Mouse (Mus musculus): Measurements from ENCODE around the gene Hopx. TPM values are rescaled to one million over a fixed set of nuclear protein-coding genes. Genes with fewer than 3 reads are reported as not detected.

The Hopx gene
- polyA plus RNA-seq, 2 experiments = 1.9 to 12.2 TPM

- no peak for TF ChIP-seq POLR2A (IDR thresholded peaks at IDR 0.05; ENCODE audit: borderline replicate concordance, extremely low read depth, insufficient read depth, insufficient read length)
- Histone ChIP-seq H3K4me2 (replicated peaks; ENCODE audit: low read depth, low read length, severe bottlenecking) (no peak overlapping the region), H3K36me3 (ENCODE audit: control insufficient read depth, insufficient read depth, low read length) (no peaks in the 10 kb centered on the region), H3K9me3 (ENCODE audit: control insufficient read depth, low read length) (no peaks in the 10 kb centered on the region), H3K4me1 (ENCODE audit: control insufficient read depth, insufficient read depth, low read length) (no peaks in the 10 kb centered on the region), H3K4me3 (replicated peaks; ENCODE audit: low read length) (no peak overlapping the region), H3K27me3 (ENCODE audit: control insufficient read depth, insufficient read depth, low read length) (no peaks in the 10 kb centered on the region), H3K9ac (ENCODE audit: low read depth, low read length, severe bottlenecking) (no peak overlapping the region), H3K27ac (replicated peaks; ENCODE audit: low read depth, low read length) (no peak overlapping the region)
- DNase-seq (ENCODE audit: low spot score) (no peak), ATAC-seq (ENCODE audit: low FRiP score, low read depth) (no peak)
- 76% methylated on average over 4 of the region's 4 CpGs for WGBS
Measured at GRCm38 (mm10) chr5:77146459-77147170, 31.7 kb upstream of the Hopx start.

DNA sequence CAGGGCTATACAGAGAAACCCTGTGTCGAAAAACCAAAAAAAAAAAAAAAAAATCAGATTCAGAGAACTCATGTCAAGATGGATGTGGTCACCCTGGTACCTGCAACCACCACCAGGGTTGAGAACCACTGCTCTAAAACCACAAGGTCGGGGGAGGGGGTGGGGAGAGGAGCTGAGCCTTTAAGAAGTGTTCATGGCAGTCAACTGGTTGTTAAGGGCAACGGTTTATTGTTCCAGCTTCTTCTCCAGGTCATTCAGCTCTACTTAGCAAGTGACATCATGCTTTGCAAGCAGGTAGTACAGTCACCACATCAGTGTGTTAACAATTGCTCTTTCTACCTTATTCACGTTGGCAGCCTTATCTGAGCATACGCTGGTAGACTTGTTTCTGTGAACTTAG is 29.7 kb upstream of the Hopx start:
- 77% methylated on average over 5 of the region's 5 CpGs for WGBS
- Histone ChIP-seq H3K27ac (replicated peaks; ENCODE audit: low read depth, low read length) (no peak overlapping the region), H3K4me1 (ENCODE audit: control insufficient read depth, insufficient read depth, low read length) (peaks cover 8% of the 10 kb centered on the region), H3K4me2 (replicated peaks; ENCODE audit: low read depth, low read length, severe bottlenecking) (no peak overlapping the region), H3K4me3 (replicated peaks; ENCODE audit: low read length) (no peak overlapping the region), H3K9ac (ENCODE audit: low read depth, low read length, severe bottlenecking) (no peak overlapping the region), H3K27me3 (ENCODE audit: control insufficient read depth, insufficient read depth, low read length) (no peaks in the 10 kb centered on the region), H3K36me3 (ENCODE audit: control insufficient read depth, insufficient read depth, low read length) (no peaks in the 10 kb centered on the region), H3K9me3 (ENCODE audit: control insufficient read depth, low read length) (no peaks in the 10 kb centered on the region)
- ATAC-seq (ENCODE audit: low FRiP score, low read depth) (no peak), DNase-seq (ENCODE audit: low spot score) (no peak)
- no peak for TF ChIP-seq POLR2A (IDR thresholded peaks at IDR 0.05; ENCODE audit: borderline replicate concordance, extremely low read depth, insufficient read depth, insufficient read length)

GRCm38 (mm10) chr5:77143076-77143475 is 28.2 kb upstream of the Hopx start:
- Histone ChIP-seq H3K9ac (ENCODE audit: low read depth, low read length, severe bottlenecking) (no peak overlapping the region), H3K36me3 (ENCODE audit: control insufficient read depth, insufficient read depth, low read length) (no peaks in the 10 kb centered on the region), H3K4me2 (replicated peaks; ENCODE audit: low read depth, low read length, severe bottlenecking) (no peak overlapping the region), H3K27me3 (ENCODE audit: control insufficient read depth, insufficient read depth, low read length) (no peaks in the 10 kb centered on the region), H3K4me1 (ENCODE audit: control insufficient read depth, insufficient read depth, low read length) (peaks cover 8% of the 10 kb centered on the region), H3K9me3 (ENCODE audit: control insufficient read depth, low read length) (no peaks in the 10 kb centered on the region), H3K4me3 (replicated peaks; ENCODE audit: low read length) (no peak overlapping the region), H3K27ac (replicated peaks; ENCODE audit: low read depth, low read length) (no peak overlapping the region)
- no peak for DNase-seq (ENCODE audit: low spot score)
- no peak for TF ChIP-seq POLR2A (IDR thresholded peaks at IDR 0.05; ENCODE audit: borderline replicate concordance, extremely low read depth, insufficient read depth, insufficient read length)
- ATAC-seq (ENCODE audit: low FRiP score, low read depth) = no peak
- WGBS = 82% methylated on average over 3 of the region's 3 CpGs

DNA sequence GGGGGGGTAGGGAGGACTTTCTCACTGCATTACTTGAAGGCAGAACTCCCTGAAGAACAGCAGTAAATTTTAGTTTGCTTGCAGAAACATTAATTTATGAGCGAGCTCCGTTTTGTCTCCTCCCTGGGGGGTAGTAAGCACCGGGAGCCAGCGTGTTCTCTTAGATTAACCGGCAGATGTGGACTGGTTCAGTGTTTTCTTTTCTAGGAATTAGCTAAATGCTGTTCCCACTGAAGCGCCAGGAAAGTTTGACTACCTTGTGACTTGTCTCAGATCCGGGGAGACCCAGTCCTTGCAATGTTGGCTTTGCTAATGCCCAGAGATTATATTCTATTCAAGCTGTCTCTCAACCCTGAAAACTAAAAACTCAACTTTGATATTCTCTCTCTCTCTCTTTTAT is 26.4 kb upstream of the Hopx start:
- WGBS = 22% methylated on average over 7 of the region's 7 CpGs

GRCm38 (mm10) chr5:77140861-77141260 is 25.9 kb upstream of the Hopx start:
- H3K27ac ChIP-seq (replicated peaks; ENCODE audit: low read depth, low read length) = no peak overlapping the region
- H3K27me3 ChIP-seq (ENCODE audit: control insufficient read depth, insufficient read depth, low read length) = no peaks in the 10 kb centered on the region
- no peak overlapping the region for H3K4me3 ChIP-seq (replicated peaks; ENCODE audit: low read length)
- no peak overlapping the region for H3K4me2 ChIP-seq (replicated peaks; ENCODE audit: low read depth, low read length, severe bottlenecking)
- no peak overlapping the region for H3K9ac ChIP-seq (ENCODE audit: low read depth, low read length, severe bottlenecking)
- peaks cover 16% of the 10 kb centered on the region for H3K4me1 ChIP-seq (ENCODE audit: control insufficient read depth, insufficient read depth, low read length)
- WGBS = 82% methylated on average over 6 of the region's 6 CpGs
- no peaks in the 10 kb centered on the region for H3K36me3 ChIP-seq (ENCODE audit: control insufficient read depth, insufficient read depth, low read length)
- no peaks in the 10 kb centered on the region for H3K9me3 ChIP-seq (ENCODE audit: control insufficient read depth, low read length)
- no peak for TF ChIP-seq POLR2A (IDR thresholded peaks at IDR 0.05; ENCODE audit: borderline replicate concordance, extremely low read depth, insufficient read depth, insufficient read length)
- ATAC-seq (ENCODE audit: low FRiP score, low read depth) (no peak), DNase-seq (ENCODE audit: low spot score) (no peak)

More for the DNA sequence above, 26.4 kb upstream of the Hopx start:
- no peak overlapping the region for H3K4me3 ChIP-seq (replicated peaks; ENCODE audit: low read length)
- peaks cover 16% of the 10 kb centered on the region for H3K4me1 ChIP-seq (ENCODE audit: control insufficient read depth, insufficient read depth, low read length)
- ATAC-seq (ENCODE audit: low FRiP score, low read depth) (peak; percentile 18; the same call in 1 of the 2 replicates), DNase-seq (ENCODE audit: low spot score) (peak; percentile 48)
- H3K27ac ChIP-seq (replicated peaks; ENCODE audit: low read depth, low read length) = no peak overlapping the region
- H3K27me3 ChIP-seq (ENCODE audit: control insufficient read depth, insufficient read depth, low read length) = no peaks in the 10 kb centered on the region
- TF ChIP-seq POLR2A (IDR thresholded peaks at IDR 0.05; ENCODE audit: borderline replicate concordance, extremely low read depth, insufficient read depth, insufficient read length) = no peak
- H3K36me3 ChIP-seq (ENCODE audit: control insufficient read depth, insufficient read depth, low read length) = no peaks in the 10 kb centered on the region
- no peak overlapping the region for H3K4me2 ChIP-seq (replicated peaks; ENCODE audit: low read depth, low read length, severe bottlenecking)
- no peak overlapping the region for H3K9ac ChIP-seq (ENCODE audit: low read depth, low read length, severe bottlenecking)
- H3K9me3 ChIP-seq (ENCODE audit: control insufficient read depth, low read length) = no peaks in the 10 kb centered on the region

All from limb, embryonic 14.5 days (tissue).